Mouse (Mus musculus): ENCODE measurements at regions not wholly inside any gene's neighbourhood (a gene's known extent, or its start where the extent isn't known, plus 50 kb on each side); places are given as distances from the start of the nearest gene placed in this dataset.

- ATAC-seq (ENCODE audit: low FRiP score, low TSS enrichment) (no peak), DNase-seq (ENCODE audit: low spot score) (no peak)
- H3K27ac ChIP-seq (replicated peaks), result no peak overlapping the region
- no peaks in the 10 kb centered on the region for H3K27me3 ChIP-seq (ENCODE audit: control insufficient read depth, insufficient read depth, low read length)
- no peak overlapping the region for H3K4me2 ChIP-seq (replicated peaks; ENCODE audit: low read depth)
- H3K9me3 ChIP-seq (ENCODE audit: control insufficient read depth, low read length), result no peaks in the 10 kb centered on the region
- H3K4me1 ChIP-seq (replicated peaks; ENCODE audit: control insufficient read depth, insufficient read depth), result no peaks in the 10 kb centered on the region
- no peak overlapping the region for H3K4me3 ChIP-seq (ENCODE audit: low read depth, low read length)
- H3K9ac ChIP-seq (ENCODE audit: low read length), result no peak overlapping the region
- H3K36me3 ChIP-seq (ENCODE audit: control insufficient read depth, insufficient read depth, low read length), result no peaks in the 10 kb centered on the region
- TF ChIP-seq EP300 (optimal IDR thresholded peaks at IDR 0.05), result no peak
- TF ChIP-seq CTCF (IDR thresholded peaks at IDR 0.05; ENCODE audit: low read depth), result no peak
These were observed 559.9 kb downstream of the Epha4 start for GRCm38 (mm10) chr1:76955031-76955430.

GRCm38 (mm10) chr1:76957411-76957810 is 557.5 kb downstream of the Epha4 start:
- no peak for TF ChIP-seq CTCF (IDR thresholded peaks at IDR 0.05; ENCODE audit: low read depth)
- DNase-seq (ENCODE audit: low spot score) (no peak), ATAC-seq (ENCODE audit: low FRiP score, low TSS enrichment) (no peak)
- Histone ChIP-seq H3K36me3 (ENCODE audit: control insufficient read depth, insufficient read depth, low read length) (no peaks in the 10 kb centered on the region), H3K9ac (ENCODE audit: low read length) (no peak overlapping the region), H3K4me1 (replicated peaks; ENCODE audit: control insufficient read depth, insufficient read depth) (no peaks in the 10 kb centered on the region), H3K27ac (replicated peaks) (no peak overlapping the region), H3K4me2 (replicated peaks; ENCODE audit: low read depth) (no peak overlapping the region), H3K9me3 (ENCODE audit: control insufficient read depth, low read length) (no peaks in the 10 kb centered on the region), H3K4me3 (ENCODE audit: low read depth, low read length) (no peak overlapping the region), H3K27me3 (ENCODE audit: control insufficient read depth, insufficient read depth, low read length) (no peaks in the 10 kb centered on the region)
- WGBS, result 79% methylated on average over 5 of the region's 5 CpGs

GRCm38 (mm10) chr1:76958706-76959105 is 556.2 kb downstream of the Epha4 start:
- Histone ChIP-seq H3K4me1 (replicated peaks; ENCODE audit: control insufficient read depth, insufficient read depth) (no peaks in the 10 kb centered on the region), H3K27ac (replicated peaks) (no peak overlapping the region)
- DNase-seq (ENCODE audit: low spot score), result no peak

GRCm38 (mm10) chr1:76972454-76972853 is 542.4 kb downstream of the Epha4 start:
- Histone ChIP-seq H3K27ac (replicated peaks) (no peak overlapping the region), H3K9ac (ENCODE audit: low read length) (no peak overlapping the region), H3K4me1 (replicated peaks; ENCODE audit: control insufficient read depth, insufficient read depth) (no peaks in the 10 kb centered on the region), H3K27me3 (ENCODE audit: control insufficient read depth, insufficient read depth, low read length) (no peaks in the 10 kb centered on the region), H3K9me3 (ENCODE audit: control insufficient read depth, low read length) (no peaks in the 10 kb centered on the region), H3K36me3 (ENCODE audit: control insufficient read depth, insufficient read depth, low read length) (no peaks in the 10 kb centered on the region), H3K4me3 (ENCODE audit: low read depth, low read length) (no peak overlapping the region), H3K4me2 (replicated peaks; ENCODE audit: low read depth) (no peak overlapping the region)
- no peak for ATAC-seq (ENCODE audit: low FRiP score, low TSS enrichment)
- WGBS, result 48% methylated on average over 4 of the region's 4 CpGs
- DNase-seq (ENCODE audit: low spot score), result no peak
- TF ChIP-seq EP300 (optimal IDR thresholded peaks at IDR 0.05) (no peak), CTCF (IDR thresholded peaks at IDR 0.05; ENCODE audit: low read depth) (no peak)

More at GRCm38 (mm10) chr1:76958706-76959105, 556.2 kb downstream of the Epha4 start:
- no peak overlapping the region for H3K4me2 ChIP-seq (replicated peaks; ENCODE audit: low read depth)
- no peaks in the 10 kb centered on the region for H3K27me3 ChIP-seq (ENCODE audit: control insufficient read depth, insufficient read depth, low read length)
- H3K9me3 ChIP-seq (ENCODE audit: control insufficient read depth, low read length), result no peaks in the 10 kb centered on the region
- no peak overlapping the region for H3K9ac ChIP-seq (ENCODE audit: low read length)
- 58% methylated on average over 4 of the region's 4 CpGs for WGBS
- no peak overlapping the region for H3K4me3 ChIP-seq (ENCODE audit: low read depth, low read length)
- TF ChIP-seq CTCF (IDR thresholded peaks at IDR 0.05; ENCODE audit: low read depth) (no peak), EP300 (optimal IDR thresholded peaks at IDR 0.05) (no peak)
- no peak for ATAC-seq (ENCODE audit: low FRiP score, low TSS enrichment)
- no peaks in the 10 kb centered on the region for H3K36me3 ChIP-seq (ENCODE audit: control insufficient read depth, insufficient read depth, low read length)

- Histone ChIP-seq H3K9ac (ENCODE audit: low read length) (no peak overlapping the region), H3K36me3 (ENCODE audit: control insufficient read depth, insufficient read depth, low read length) (no peaks in the 10 kb centered on the region), H3K4me1 (replicated peaks; ENCODE audit: control insufficient read depth, insufficient read depth) (no peaks in the 10 kb centered on the region), H3K4me2 (replicated peaks; ENCODE audit: low read depth) (no peak overlapping the region), H3K9me3 (ENCODE audit: control insufficient read depth, low read length) (no peaks in the 10 kb centered on the region), H3K27ac (replicated peaks) (no peak overlapping the region), H3K4me3 (ENCODE audit: low read depth, low read length) (no peak overlapping the region), H3K27me3 (ENCODE audit: control insufficient read depth, insufficient read depth, low read length) (no peaks in the 10 kb centered on the region)
- no peak for ATAC-seq (ENCODE audit: low FRiP score, low TSS enrichment)
- no peak for DNase-seq (ENCODE audit: low spot score)
- 63% methylated on average over 12 of the region's 12 CpGs for WGBS
- TF ChIP-seq EP300 (optimal IDR thresholded peaks at IDR 0.05) (no peak), CTCF (IDR thresholded peaks at IDR 0.05; ENCODE audit: low read depth) (no peak)
These were observed 539.6 kb downstream of the Epha4 start for GRCm38 (mm10) chr1:76975077-76975945.

- no peaks in the 10 kb centered on the region for H3K4me1 ChIP-seq (replicated peaks; ENCODE audit: control insufficient read depth, insufficient read depth)
- no peak for TF ChIP-seq EP300 (optimal IDR thresholded peaks at IDR 0.05)
- no peak for TF ChIP-seq CTCF (IDR thresholded peaks at IDR 0.05; ENCODE audit: low read depth)
- H3K4me3 ChIP-seq (ENCODE audit: low read depth, low read length), result no peak overlapping the region
- no peaks in the 10 kb centered on the region for H3K36me3 ChIP-seq (ENCODE audit: control insufficient read depth, insufficient read depth, low read length)
- ATAC-seq (ENCODE audit: low FRiP score, low TSS enrichment), result no peak
- H3K9me3 ChIP-seq (ENCODE audit: control insufficient read depth, low read length), result no peaks in the 10 kb centered on the region
- no peak overlapping the region for H3K4me2 ChIP-seq (replicated peaks; ENCODE audit: low read depth)
- no peaks in the 10 kb centered on the region for H3K27me3 ChIP-seq (ENCODE audit: control insufficient read depth, insufficient read depth, low read length)
- WGBS, result 68% methylated on average over 9 of the region's 9 CpGs
- H3K9ac ChIP-seq (ENCODE audit: low read length), result no peak overlapping the region
- no peak for DNase-seq (ENCODE audit: low spot score)
- no peak overlapping the region for H3K27ac ChIP-seq (replicated peaks)
These were observed 534.3 kb downstream of the Epha4 start for GRCm38 (mm10) chr1:76980498-76981152.

Measured in stomach, postnatal 0 days (tissue).